Mouse (Mus musculus) E14TG2a.4 (cell line): ENCODE results near the gene Armc3.

ENCODE experiments used
- H3K27me3 ChIP-seq: 2 replicates; pipeline ENCODE4 v1.6.1; 2014; ENCODE audit warnings: low read length, control low read depth; ENCODE audit not compliant: insufficient read depth
- H3K36me3 ChIP-seq: 2 replicates; pipeline ENCODE4 v1.6.1; 2014; ENCODE audit warnings: low read length, control low read depth; ENCODE audit not compliant: insufficient read depth
- H3K4me1 ChIP-seq: replicated peaks from 2 replicates; pipeline ENCODE4 v1.6.1; 2014; ENCODE audit warnings: low read depth, low read length, control low read depth
- H3K4me3 ChIP-seq: replicated peaks from 2 replicates; pipeline ENCODE4 v1.5.1; 2014; ENCODE audit warnings: mild to moderate bottlenecking, low read length
- H3K9me3 ChIP-seq: 2 replicates; pipeline ENCODE4 v1.6.1; 2014; ENCODE audit warnings: low read length, control low read depth
- CTCF ChIP-seq: conservative IDR thresholded peaks from 2 replicates; pipeline ENCODE4 v1.5.1; 2014; ENCODE audit warnings: low read length
- NANOG ChIP-seq: IDR thresholded peaks from 2 replicates; pipeline ENCODE4 v1.6.1; 2014; ENCODE audit warnings: borderline replicate concordance, low read length, mixed read lengths
- POU5F1 ChIP-seq: IDR thresholded peaks from 2 replicates; pipeline ENCODE4 v1.6.1; 2014; ENCODE audit warnings: low read length, borderline replicate concordance

Gene Armc3

GRCm38 (mm10) chr2:19260399-19260798 is 61.3 kb downstream of the Armc3 start:
- 0 out of 2 replicates have a peak, but pooled peaks cover 7% of the 10 kb centered on the region for H3K9me3 ChIP-seq
- TF ChIP-seq NANOG (no peak), CTCF (no peak), POU5F1 (no peak)
- H3K4me1 ChIP-seq, result no peaks in the 10 kb centered on the region
- peaks cover 6% of the 10 kb centered on the region; the same call in 1 of the 2 replicates for H3K27me3 ChIP-seq
- no peaks in the 10 kb centered on the region for H3K36me3 ChIP-seq
- no peak overlapping the region for H3K4me3 ChIP-seq

GRCm38 (mm10) chr2:19263375-19263774 is 64.3 kb downstream of the Armc3 start:
- Histone ChIP-seq H3K36me3 (no peaks in the 10 kb centered on the region), H3K9me3 (no peaks in the 10 kb centered on the region), H3K27me3 (peaks cover 8% of the 10 kb centered on the region; the same call in 1 of the 2 replicates), H3K4me3 (no peak overlapping the region), H3K4me1 (no peaks in the 10 kb centered on the region)
- TF ChIP-seq NANOG (no peak), CTCF (peak; percentile 24; the same call in 1 of the 2 replicates), POU5F1 (no peak)

GRCm38 (mm10) chr2:19265834-19266233 is 66.7 kb downstream of the Armc3 start:
- Histone ChIP-seq H3K4me1 (peaks cover 3% of the 10 kb centered on the region), H3K4me3 (no peak overlapping the region), H3K9me3 (no peaks in the 10 kb centered on the region), H3K36me3 (no peaks in the 10 kb centered on the region), H3K27me3 (peaks cover 27% of the 10 kb centered on the region)
- no peak for TF ChIP-seq NANOG
- TF ChIP-seq POU5F1, result no peak
- no peak for TF ChIP-seq CTCF

GRCm38 (mm10) chr2:19267396-19267795 is 68.3 kb downstream of the Armc3 start:
- no peak overlapping the region for H3K4me3 ChIP-seq
- TF ChIP-seq NANOG (no peak), POU5F1 (no peak), CTCF (no peak)
- peaks cover 32% of the 10 kb centered on the region for H3K27me3 ChIP-seq
- peaks cover 15% of the 10 kb centered on the region for H3K4me1 ChIP-seq
- no peaks in the 10 kb centered on the region for H3K36me3 ChIP-seq
- no peaks in the 10 kb centered on the region for H3K9me3 ChIP-seq

- no peaks in the 10 kb centered on the region for H3K36me3 ChIP-seq
- H3K27me3 ChIP-seq, result peaks cover 38% of the 10 kb centered on the region
- H3K9me3 ChIP-seq, result no peaks in the 10 kb centered on the region
- peaks cover 15% of the 10 kb centered on the region for H3K4me1 ChIP-seq
- no peak for TF ChIP-seq POU5F1
- no peak for TF ChIP-seq NANOG
- no peak for TF ChIP-seq CTCF
- no peak overlapping the region for H3K4me3 ChIP-seq
These were observed 70.9 kb downstream of the Armc3 start for GRCm38 (mm10) chr2:19269955-19270354.

- peaks cover 38% of the 10 kb centered on the region for H3K27me3 ChIP-seq
- peaks cover 15% of the 10 kb centered on the region for H3K4me1 ChIP-seq
- no peaks in the 10 kb centered on the region for H3K36me3 ChIP-seq
- no peak overlapping the region for H3K4me3 ChIP-seq
- no peaks in the 10 kb centered on the region for H3K9me3 ChIP-seq
- no peak for TF ChIP-seq NANOG
- no peak for TF ChIP-seq POU5F1
- no peak for TF ChIP-seq CTCF
These were observed 71.6 kb downstream of the Armc3 start for GRCm38 (mm10) chr2:19270709-19271120.

GRCm38 (mm10) chr2:19274583-19274982 is 75.5 kb downstream of the Armc3 start:
- Histone ChIP-seq H3K4me1 (peaks cover 28% of the 10 kb centered on the region), H3K9me3 (no peaks in the 10 kb centered on the region)
- no peak for TF ChIP-seq CTCF
- no peak for TF ChIP-seq NANOG
- no peak for TF ChIP-seq POU5F1

GRCm38 (mm10) chr2:19275602-19276539 is 76.8 kb downstream of the Armc3 start:
- TF ChIP-seq CTCF (peak; percentile 73), POU5F1 (no peak), NANOG (no peak)
- Histone ChIP-seq H3K36me3 (no peaks in the 10 kb centered on the region), H3K4me1 (peaks cover 25% of the 10 kb centered on the region), H3K27me3 (peaks cover 20% of the 10 kb centered on the region), H3K4me3 (peak overlapping the region; percentile 63), H3K9me3 (peaks cover 10% of the 10 kb centered on the region)

More at GRCm38 (mm10) chr2:19274583-19274982, 75.5 kb downstream of the Armc3 start:
- H3K36me3 ChIP-seq, result no peaks in the 10 kb centered on the region
- no peak overlapping the region for H3K4me3 ChIP-seq
- peaks cover 30% of the 10 kb centered on the region for H3K27me3 ChIP-seq

GRCm38 (mm10) chr2:19280331-19280730 is 81.2 kb downstream of the Armc3 start:
- H3K27me3 ChIP-seq, result peaks cover 3% of the 10 kb centered on the region; the same call in 1 of the 2 replicates
- no peaks in the 10 kb centered on the region for H3K36me3 ChIP-seq
- TF ChIP-seq POU5F1, result no peak
- TF ChIP-seq CTCF, result no peak
- no peak for TF ChIP-seq NANOG

More at GRCm38 (mm10) chr2:19280331-19280730, 81.2 kb downstream of the Armc3 start:
- Histone ChIP-seq H3K9me3 (peaks cover 12% of the 10 kb centered on the region), H3K4me3 (no peak overlapping the region), H3K4me1 (peaks cover 13% of the 10 kb centered on the region)
